Mouse (Mus musculus) midbrain, embryonic 14.5 days (tissue): Measurements from ENCODE around the gene Gm26602. TPM values are rescaled to one million over a fixed set of nuclear protein-coding genes. Genes with fewer than 3 reads are reported as not detected.
A peak's percentile ranks its signal among the peaks of the same experiment; 100 is the strongest.

Experiments
- ATAC-seq: fragments of 200-750 bp; cut with Nextera tagmentation; 2 replicates; pipeline ENCODE4 v1.8.0; 2017; ENCODE audit warnings: moderate number of reproducible peaks, moderate library complexity; ENCODE audit not compliant: low FRiP score, low TSS enrichment
- DNase-seq: peaks from one replicate; pipeline ENCODE4 v3.0.0-alpha.2; 2015
- H3K27ac ChIP-seq: fragments of 300-500 bp; sonication (generic); replicated peaks from 2 replicates; pipeline ENCODE4 v1.5.1; 2014; ENCODE audit warnings: mild to moderate bottlenecking, low read depth, low read length, moderate library complexity
- H3K27me3 ChIP-seq: fragments of 300-500 bp; sonication (generic); 2 replicates; pipeline ENCODE4 v1.6.1; 2014; ENCODE audit warnings: low read length, control low read depth, mixed read lengths; ENCODE audit not compliant: control insufficient read depth, insufficient read depth
- H3K36me3 ChIP-seq: fragments of 300-500 bp; sonication (generic); 2 replicates; pipeline ENCODE4 v1.6.1; 2014; ENCODE audit warnings: low read length, control low read depth; ENCODE audit not compliant: control insufficient read depth, insufficient read depth
- H3K4me1 ChIP-seq: fragments of 300-500 bp; sonication (generic); 2 replicates; pipeline ENCODE4 v1.6.1; 2014; ENCODE audit warnings: mild to moderate bottlenecking, antibody characterized with exemption, low read length, control low read depth; ENCODE audit not compliant: control insufficient read depth, insufficient read depth
- H3K4me2 ChIP-seq: fragments of 300-500 bp; sonication (generic); 2 replicates; pipeline ENCODE4 v1.6.1; 2014; ENCODE audit warnings: mild to moderate bottlenecking, low read length, moderate library complexity
- H3K4me3 ChIP-seq: fragments of 300-500 bp; sonication (generic); replicated peaks from 2 replicates; pipeline ENCODE4 v1.5.1; 2014; ENCODE audit warnings: low read depth, low read length
- H3K9ac ChIP-seq: fragments of 300-500 bp; sonication (generic); replicated peaks from 2 replicates; pipeline ENCODE4 v1.6.1; 2014; ENCODE audit warnings: mild to moderate bottlenecking, low read length, moderate library complexity
- H3K9me3 ChIP-seq: fragments of 300-500 bp; sonication (generic); 2 replicates; pipeline ENCODE4 v1.6.1; 2016; ENCODE audit warnings: low read length, control low read depth, mixed read lengths; ENCODE audit not compliant: control insufficient read depth
- WGBS: fragments of 180-500 bp; shearing (Covaris S2); extraction: QIAGEN DNeasy Blood & Tissue Kit; methylation state at CpG from one replicate; pipeline ENCODE4 v1.1.7; 2014; 5-methylcytosine and 5-hydroxymethylcytosine counted together
- polyA plus RNA-seq: library from polyadenylated mRNA; unstranded; fragments of >200 nt; fragmentation: Nextera tagmentation; extraction: Ambion mirVana; gene quantifications from 2 replicates; pipeline ENCODE4 v1.2.1, GENCODE M21; 2014

Gene Gm26602
- polyA plus RNA-seq, 1 experiment from 2014 or later, result 8.6 TPM

GRCm38 (mm10) chr10:79909092-79909922 is 1.3 kb upstream of the Gm26602 start:
- Histone ChIP-seq H3K4me2 (peak overlapping the region; percentile 53), H3K4me1 (peaks cover 9% of the 10 kb centered on the region), H3K27me3 (no peaks in the 10 kb centered on the region), H3K9me3 (no peaks in the 10 kb centered on the region), H3K4me3 (peak overlapping the region; percentile 58), H3K27ac (peak overlapping the region; percentile 97), H3K36me3 (peaks cover 45% of the 10 kb centered on the region), H3K9ac (peak overlapping the region; percentile 82)
- DNase-seq, result no peak
- ATAC-seq, result peak; percentile 66
- WGBS, result 23% methylated on average over 14 of the region's 14 CpGs

- Histone ChIP-seq H3K4me3 (no peak overlapping the region), H3K27me3 (no peaks in the 10 kb centered on the region), H3K36me3 (peaks cover 21% of the 10 kb centered on the region), H3K4me2 (no peak overlapping the region), H3K27ac (no peak overlapping the region), H3K9me3 (no peaks in the 10 kb centered on the region), H3K4me1 (peaks cover 25% of the 10 kb centered on the region), H3K9ac (no peak overlapping the region)
- 65% methylated on average over 20 of the region's 20 CpGs for WGBS
- no peak for ATAC-seq
- DNase-seq, result no peak
Observed at GRCm38 (mm10) chr10:79912412-79912811, 1.8 kb downstream of the Gm26602 start.

- H3K4me3 ChIP-seq, result no peak overlapping the region
- H3K27ac ChIP-seq, result peak overlapping the region; percentile 1; the same call in 1 of the 2 replicates
- whole genome bisulfite sequencing, result 67% methylated on average over 10 of the region's 11 CpGs
- peaks cover 19% of the 10 kb centered on the region for H3K27me3 ChIP-seq
- peak; percentile 47 for DNase-seq
- H3K4me1 ChIP-seq, result peaks cover 25% of the 10 kb centered on the region
- no peak for ATAC-seq
- H3K4me2 ChIP-seq, result peak overlapping the region; percentile 6
- peak overlapping the region; percentile 16; the same call in 1 of the 2 replicates for H3K9ac ChIP-seq
- peaks cover 21% of the 10 kb centered on the region for H3K36me3 ChIP-seq
- H3K9me3 ChIP-seq, result no peaks in the 10 kb centered on the region
Observed at GRCm38 (mm10) chr10:79914131-79914947, 3.7 kb downstream of the Gm26602 start.

GRCm38 (mm10) chr10:79914948-79915596 is 4.4 kb downstream of the Gm26602 start:
- Histone ChIP-seq H3K4me3 (no peak overlapping the region), H3K4me1 (peaks cover 22% of the 10 kb centered on the region), H3K9ac (peak overlapping the region; percentile 16; the same call in 1 of the 2 replicates), H3K27me3 (peaks cover 26% of the 10 kb centered on the region), H3K27ac (no peak overlapping the region), H3K36me3 (peaks cover 21% of the 10 kb centered on the region), H3K9me3 (no peaks in the 10 kb centered on the region), H3K4me2 (peak overlapping the region; percentile 93)
- no peak for DNase-seq
- ATAC-seq, result no peak
- 76% methylated on average over 7 of the region's 7 CpGs for WGBS

- peak overlapping the region; percentile 93 for H3K4me2 ChIP-seq
- peaks cover 36% of the 10 kb centered on the region for H3K27me3 ChIP-seq
- peak overlapping the region; percentile 96 for H3K9ac ChIP-seq
- no peaks in the 10 kb centered on the region for H3K9me3 ChIP-seq
- 8% methylated on average over 8 of the region's 8 CpGs for WGBS
- peak overlapping the region; percentile 73; the same call in 1 of the 2 replicates for H3K27ac ChIP-seq
- peak overlapping the region; percentile 69 for H3K4me3 ChIP-seq
- ATAC-seq (no peak), DNase-seq (no peak)
- peaks cover 13% of the 10 kb centered on the region for H3K36me3 ChIP-seq
- peaks cover 22% of the 10 kb centered on the region for H3K4me1 ChIP-seq
Observed at GRCm38 (mm10) chr10:79916081-79916480, 5.4 kb downstream of the Gm26602 start.

GRCm38 (mm10) chr10:79916808-79917531 is 6.3 kb downstream of the Gm26602 start, which contains the start of gene Kiss1r:
Kiss1r (plus strand) TSS chr10:79916971.
- peaks cover 45% of the 10 kb centered on the region for H3K27me3 ChIP-seq
- 2% methylated on average over 42 of the region's 42 CpGs for WGBS
- peak; percentile 91 for DNase-seq

GRCm38 (mm10) chr10:79917532-79918100 is 7.0 kb downstream of the Gm26602 start:
- DNase-seq (no peak), ATAC-seq (no peak)
- Histone ChIP-seq H3K27ac (no peak overlapping the region), H3K27me3 (peaks cover 52% of the 10 kb centered on the region), H3K9me3 (no peaks in the 10 kb centered on the region), H3K4me1 (peaks cover 29% of the 10 kb centered on the region), H3K9ac (no peak overlapping the region), H3K4me2 (peak overlapping the region; percentile 93), H3K4me3 (peak overlapping the region; percentile 69), H3K36me3 (no peaks in the 10 kb centered on the region)
- WGBS, result 58% methylated on average over 5 of the region's 5 CpGs

More at GRCm38 (mm10) chr10:79916808-79917531, 6.3 kb downstream of the Gm26602 start, which contains the start of gene Kiss1r:
- Histone ChIP-seq H3K9me3 (no peaks in the 10 kb centered on the region), H3K36me3 (peaks cover 4% of the 10 kb centered on the region; the same call in 1 of the 2 replicates), H3K4me3 (peak within 1 kb of the TSS; percentile 69), H3K4me1 (peaks cover 29% of the 10 kb centered on the region), H3K27ac (peak within 1 kb of the TSS; percentile 73), H3K4me2 (peak within 1 kb of the TSS; percentile 93), H3K9ac (peak within 1 kb of the TSS; percentile 96)
- peak; percentile 82 for ATAC-seq
